Mouse (Mus musculus) midbrain, embryonic 12.5 days (tissue): Measurements from ENCODE around the gene Sos1. TPM values are rescaled to one million over a fixed set of nuclear protein-coding genes. Genes with fewer than 3 reads are reported as not detected.
"Not testable (repeated sequence)": the region's sequence is repeated elsewhere in the genome, so short reads cannot be mapped to it uniquely, and the experiment has no call there.

ENCODE experiments used
- ATAC-seq: fragments of 200-750 bp; cut with Nextera tagmentation; 2 replicates; pipeline ENCODE4 v1.8.0; 2017; ENCODE audit warnings: low read depth, moderate TSS enrichment, moderate library complexity; ENCODE audit not compliant: low FRiP score
- H3K27ac ChIP-seq: fragments of 300-500 bp; sonication (generic); replicated peaks from 2 replicates; pipeline ENCODE4 v1.5.1; 2016; ENCODE audit warnings: mild to moderate bottlenecking
- H3K27me3 ChIP-seq: fragments of 300-500 bp; sonication (generic); 2 replicates; pipeline ENCODE4 v1.6.1; 2016; ENCODE audit warnings: mild to moderate bottlenecking
- H3K36me3 ChIP-seq: fragments of 300-500 bp; sonication (generic); 2 replicates; pipeline ENCODE4 v1.6.1; 2016
- H3K4me1 ChIP-seq: fragments of 300-500 bp; sonication (generic); 2 replicates; pipeline ENCODE4 v1.6.1; 2016
- H3K4me2 ChIP-seq: fragments of 300-500 bp; sonication (generic); replicated peaks from 2 replicates; pipeline ENCODE4 v1.6.1; 2016; ENCODE audit warnings: mild to moderate bottlenecking, moderate library complexity
- H3K4me3 ChIP-seq: fragments of 300-500 bp; sonication (generic); 2 replicates; pipeline ENCODE4 v1.5.1; 2016; ENCODE audit warnings: mild to moderate bottlenecking
- H3K9ac ChIP-seq: fragments of 300-500 bp; sonication (generic); replicated peaks from 2 replicates; pipeline ENCODE4 v1.6.1; 2016; ENCODE audit warnings: mild to moderate bottlenecking, moderate library complexity
- H3K9me3 ChIP-seq: fragments of 300-500 bp; sonication (generic); 2 replicates; pipeline ENCODE4 v1.6.1; 2016; ENCODE audit warnings: mild to moderate bottlenecking
- WGBS: fragments of 180-500 bp; shearing (Covaris S2); methylation state at CpG from one replicate; pipeline ENCODE4 v1.1.7; 2016; 5-methylcytosine and 5-hydroxymethylcytosine counted together
- polyA plus RNA-seq: library from polyadenylated mRNA; unstranded; fragments of >200 nt; fragmentation: Nextera tagmentation; extraction: Ambion mirVana; gene quantifications from 2 replicates; pipeline ENCODE4 v1.2.1, GENCODE M21; 2016

The Sos1 gene
- polyA plus RNA-seq, 1 experiment from 2014 or later: 7.3 TPM

DNA sequence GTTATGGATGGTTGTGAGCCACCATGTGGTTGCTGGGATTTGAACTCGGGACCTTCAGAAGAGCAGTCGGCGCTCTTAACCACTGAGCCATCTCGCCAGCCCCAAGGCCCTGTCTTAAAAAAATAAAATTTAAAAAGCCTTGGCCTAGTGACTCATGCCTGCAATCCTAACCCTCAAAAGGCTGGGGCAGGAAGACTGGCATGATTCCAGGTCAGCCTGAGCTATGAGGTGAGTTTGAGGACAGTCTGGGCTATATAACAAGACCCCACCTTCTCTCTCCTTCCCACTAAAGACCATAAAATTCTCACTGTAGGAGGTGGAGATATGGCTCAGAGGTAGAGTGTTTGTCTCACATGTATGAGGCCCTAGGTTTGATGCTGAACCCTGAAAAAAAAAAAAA is 12.0 kb upstream of the Sos1 start:
- Histone ChIP-seq H3K9ac (no peak overlapping the region), H3K4me1 (no peaks in the 10 kb centered on the region), H3K27me3 (no peaks in the 10 kb centered on the region), H3K4me3 (no peak overlapping the region), H3K9me3 (no peaks in the 10 kb centered on the region), H3K27ac (no peak overlapping the region), H3K36me3 (no peaks in the 10 kb centered on the region), H3K4me2 (no peak overlapping the region)
- WGBS: 94% methylated on average over 4 of the region's 4 CpGs
- no peak for ATAC-seq

DNA sequence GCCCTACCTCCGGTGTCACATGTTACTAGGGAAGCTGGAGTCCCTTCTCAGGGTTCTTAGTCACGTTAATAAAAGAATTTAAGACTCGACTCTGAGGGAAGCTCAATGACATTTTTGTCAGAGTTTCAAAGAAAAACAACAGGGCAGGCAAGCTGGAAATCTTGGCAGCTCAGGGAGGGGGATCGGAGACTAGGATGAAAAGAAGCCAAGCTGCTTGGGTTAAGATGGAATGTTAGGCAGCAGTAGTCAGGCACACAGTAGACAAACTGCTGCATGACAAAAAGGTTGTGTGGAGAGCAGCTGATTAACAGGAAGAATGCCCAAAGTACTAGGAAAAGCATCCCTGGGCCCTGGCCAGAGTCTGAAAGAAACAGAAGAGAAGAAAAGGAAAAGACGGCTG is 9.9 kb upstream of the Sos1 start:
- no peak overlapping the region for H3K4me2 ChIP-seq
- no peaks in the 10 kb centered on the region for H3K9me3 ChIP-seq
- no peaks in the 10 kb centered on the region for H3K27me3 ChIP-seq
- H3K36me3 ChIP-seq: no peaks in the 10 kb centered on the region
- 71% methylated on average over 5 of the region's 5 CpGs for WGBS
- H3K27ac ChIP-seq: no peak overlapping the region
- no peaks in the 10 kb centered on the region for H3K4me1 ChIP-seq
- no peak for ATAC-seq
- H3K9ac ChIP-seq: no peak overlapping the region
- no peak overlapping the region for H3K4me3 ChIP-seq

DNA sequence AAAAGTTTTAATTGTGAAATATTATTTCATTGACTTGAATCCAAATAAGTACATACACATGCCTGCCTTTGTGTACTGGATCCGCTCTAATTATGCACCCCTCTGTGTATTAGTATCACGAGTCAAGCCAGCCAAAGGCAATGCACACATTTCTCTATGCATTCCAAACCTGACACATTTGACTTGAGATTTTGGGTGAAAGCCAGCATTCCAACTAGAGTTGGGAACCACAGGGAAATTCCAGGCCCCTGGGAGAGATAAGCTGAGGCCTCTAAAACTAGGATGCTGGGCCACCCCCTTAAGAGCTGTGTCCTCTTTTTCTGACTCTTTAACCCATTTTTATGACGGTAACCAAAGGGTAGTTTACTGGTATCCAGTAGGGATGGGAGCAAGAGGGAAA is 8.7 kb upstream of the Sos1 start:
- H3K27ac ChIP-seq: no peak overlapping the region
- ATAC-seq: no peak
- H3K36me3 ChIP-seq: no peaks in the 10 kb centered on the region
- 85% methylated on average over 3 of the region's 3 CpGs for WGBS
- no peaks in the 10 kb centered on the region for H3K27me3 ChIP-seq
- no peak overlapping the region for H3K4me3 ChIP-seq
- no peaks in the 10 kb centered on the region for H3K4me1 ChIP-seq
- H3K9me3 ChIP-seq: no peaks in the 10 kb centered on the region
- H3K4me2 ChIP-seq: no peak overlapping the region
- H3K9ac ChIP-seq: no peak overlapping the region

DNA sequence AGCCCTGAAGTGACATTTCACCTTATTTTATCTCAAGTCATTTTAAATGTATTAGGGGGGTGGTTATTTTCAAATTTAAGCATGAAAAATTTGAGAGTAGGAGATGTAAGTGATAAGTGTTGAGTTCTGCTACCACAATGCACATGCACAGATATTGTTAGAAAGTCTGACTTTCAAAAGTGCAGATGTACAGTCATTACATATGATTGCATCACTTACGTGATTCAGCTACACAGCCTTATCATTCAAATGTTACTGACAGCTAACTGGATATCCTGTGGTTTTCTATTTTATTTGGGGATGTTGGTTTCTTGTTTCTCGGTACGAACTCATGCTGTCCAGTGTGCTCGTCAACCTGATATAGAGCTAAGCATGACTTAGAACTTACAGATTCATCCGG is 4.9 kb upstream of the Sos1 start:
- no peaks in the 10 kb centered on the region for H3K9me3 ChIP-seq

DNA sequence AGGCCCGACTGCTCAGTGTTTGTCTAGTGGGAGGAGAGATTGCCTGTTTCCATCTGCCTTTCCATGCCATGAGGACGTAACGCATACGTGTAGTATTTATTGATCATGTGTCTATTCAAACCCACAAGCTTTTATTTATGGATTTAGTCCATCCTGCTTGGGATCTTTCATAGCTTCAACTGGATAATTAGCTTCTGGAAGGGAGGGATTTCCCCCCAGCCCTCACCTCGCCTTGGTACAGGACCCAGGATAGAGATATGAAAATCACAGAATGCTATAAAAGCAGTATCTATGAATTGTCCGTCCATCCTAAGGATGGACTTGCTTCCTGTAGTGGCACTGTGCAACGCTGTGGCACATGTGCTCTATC is 587 bp upstream of the Sos1 start:
- ATAC-seq: no peak
- no peaks in the 10 kb centered on the region for H3K27me3 ChIP-seq
- H3K9ac ChIP-seq: no peak overlapping the region; the same call in 1 of the 2 replicates
- H3K4me2 ChIP-seq: peak overlapping the region; percentile 67
- peak overlapping the region; percentile 88 for H3K4me3 ChIP-seq
- H3K9me3 ChIP-seq: no peaks in the 10 kb centered on the region
- H3K27ac ChIP-seq: peak overlapping the region; percentile 97
- H3K4me1 ChIP-seq: peaks cover 25% of the 10 kb centered on the region
- WGBS: 35% methylated on average over 7 of the region's 7 CpGs
- 0 out of 2 replicates have a peak, but pooled peaks cover 5% of the 10 kb centered on the region for H3K36me3 ChIP-seq

More for the DNA sequence above, 4.9 kb upstream of the Sos1 start:
- Histone ChIP-seq H3K36me3 (no peaks in the 10 kb centered on the region), H3K27me3 (no peaks in the 10 kb centered on the region), H3K27ac (no peak overlapping the region), H3K4me2 (no peak overlapping the region), H3K9ac (no peak overlapping the region), H3K4me1 (peaks cover 12% of the 10 kb centered on the region), H3K4me3 (no peak overlapping the region)
- ATAC-seq: no peak
- 91% methylated on average over 5 of the region's 5 CpGs for WGBS

DNA sequence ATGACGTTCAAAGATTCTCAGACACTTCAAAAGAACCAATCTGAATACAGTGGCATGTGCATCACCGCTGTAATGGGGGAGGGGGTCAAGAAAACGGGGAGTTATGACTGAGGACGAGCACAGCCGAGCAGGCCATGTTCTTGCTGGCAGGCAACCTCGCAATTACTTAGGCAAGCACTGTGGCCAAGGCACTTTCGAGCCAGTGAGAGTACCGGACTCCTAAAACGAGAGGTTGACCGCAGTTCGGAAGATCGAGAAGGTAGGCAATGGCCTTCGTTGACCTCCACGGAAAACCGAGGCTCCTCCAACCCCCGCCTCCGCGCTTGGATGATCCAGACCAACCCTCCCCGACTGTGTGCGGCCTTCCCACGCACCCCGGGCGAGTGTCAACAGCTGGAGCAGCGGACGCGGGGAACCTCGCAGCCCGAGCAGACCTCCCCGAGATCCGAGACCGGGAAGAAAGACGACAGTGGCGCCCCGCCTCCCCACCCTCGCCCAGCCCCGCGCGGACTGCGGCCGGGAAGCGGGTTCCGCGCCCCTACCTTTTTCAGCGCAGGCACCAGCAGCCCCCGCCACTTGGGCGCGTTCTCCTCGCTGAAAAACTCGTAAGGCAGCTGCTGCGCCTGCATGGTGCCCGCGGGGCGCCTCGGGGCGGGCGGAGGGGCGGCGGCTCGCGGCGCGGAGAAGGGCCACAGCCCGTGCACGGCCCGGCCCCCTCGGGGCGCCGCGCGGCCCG is 790 bp downstream of the Sos1 start:
- H3K9ac ChIP-seq: peak overlapping the region; percentile 98
- under 1% methylated on average over 68 of the region's 71 CpGs for WGBS
- 0 out of 2 replicates have a peak, but pooled peaks cover 5% of the 10 kb centered on the region for H3K36me3 ChIP-seq
- H3K4me3 ChIP-seq: peak overlapping the region; percentile 88
- H3K27ac ChIP-seq: peak overlapping the region; percentile 97
- peak; percentile 48 for ATAC-seq
- no peaks in the 10 kb centered on the region for H3K27me3 ChIP-seq
- H3K4me1 ChIP-seq: peaks cover 25% of the 10 kb centered on the region
- peak overlapping the region; percentile 67 for H3K4me2 ChIP-seq
- H3K9me3 ChIP-seq: no peaks in the 10 kb centered on the region

DNA sequence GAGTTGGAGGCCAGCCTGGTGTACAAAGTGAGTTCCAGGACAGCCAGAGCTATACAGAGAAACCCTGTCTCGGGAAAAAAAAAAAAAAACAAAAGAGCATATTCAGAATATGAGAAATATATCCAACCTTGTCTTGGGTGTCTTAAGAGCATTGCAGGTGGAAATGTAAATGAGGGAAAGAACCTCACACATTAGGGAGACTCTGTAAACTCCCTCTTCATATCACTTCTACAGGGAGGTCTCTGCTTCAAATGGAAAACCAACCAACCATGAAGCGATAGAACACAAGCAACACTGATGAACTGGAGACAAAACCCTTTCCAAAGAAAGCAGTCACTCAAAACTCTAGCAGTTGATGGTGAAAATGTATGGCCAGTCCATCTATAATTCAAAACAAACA is 2.6 kb downstream of the Sos1 start:
- no peak for ATAC-seq
- Histone ChIP-seq H3K36me3 (0 out of 2 replicates have a peak, but pooled peaks cover 5% of the 10 kb centered on the region), H3K4me2 (no peak overlapping the region), H3K9me3 (no peaks in the 10 kb centered on the region), H3K4me3 (no peak overlapping the region), H3K9ac (no peak overlapping the region), H3K27ac (no peak overlapping the region), H3K27me3 (no peaks in the 10 kb centered on the region), H3K4me1 (peaks cover 24% of the 10 kb centered on the region)
- WGBS: 90% methylated on average over 2 of the region's 2 CpGs

DNA sequence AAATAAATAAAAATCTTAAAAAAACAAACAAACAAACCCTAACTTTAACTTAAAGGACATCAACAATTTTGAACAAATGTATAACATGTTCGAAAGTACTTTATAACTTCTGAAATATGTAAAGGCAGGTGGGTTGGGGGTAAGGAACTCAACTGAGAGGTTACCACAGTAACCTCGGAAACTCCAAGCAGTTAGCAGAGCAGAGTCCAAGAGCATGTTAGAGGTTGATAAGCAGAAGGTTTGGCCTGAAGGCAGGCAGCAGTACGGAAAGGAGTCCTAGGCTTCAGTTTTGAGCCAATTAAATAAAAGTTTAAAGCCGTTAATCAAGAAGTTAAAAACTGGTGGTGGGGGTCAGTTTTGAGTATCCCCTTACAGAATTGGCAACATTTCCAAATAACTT is 3.8 kb downstream of the Sos1 start:
- Histone ChIP-seq H3K9ac (no peak overlapping the region), H3K36me3 (0 out of 2 replicates have a peak, but pooled peaks cover 5% of the 10 kb centered on the region), H3K27me3 (no peaks in the 10 kb centered on the region), H3K27ac (no peak overlapping the region), H3K4me2 (no peak overlapping the region), H3K4me1 (peaks cover 30% of the 10 kb centered on the region), H3K4me3 (no peak overlapping the region), H3K9me3 (no peaks in the 10 kb centered on the region)
- 96% methylated on average over 4 of the region's 4 CpGs for WGBS
- ATAC-seq: no peak

DNA sequence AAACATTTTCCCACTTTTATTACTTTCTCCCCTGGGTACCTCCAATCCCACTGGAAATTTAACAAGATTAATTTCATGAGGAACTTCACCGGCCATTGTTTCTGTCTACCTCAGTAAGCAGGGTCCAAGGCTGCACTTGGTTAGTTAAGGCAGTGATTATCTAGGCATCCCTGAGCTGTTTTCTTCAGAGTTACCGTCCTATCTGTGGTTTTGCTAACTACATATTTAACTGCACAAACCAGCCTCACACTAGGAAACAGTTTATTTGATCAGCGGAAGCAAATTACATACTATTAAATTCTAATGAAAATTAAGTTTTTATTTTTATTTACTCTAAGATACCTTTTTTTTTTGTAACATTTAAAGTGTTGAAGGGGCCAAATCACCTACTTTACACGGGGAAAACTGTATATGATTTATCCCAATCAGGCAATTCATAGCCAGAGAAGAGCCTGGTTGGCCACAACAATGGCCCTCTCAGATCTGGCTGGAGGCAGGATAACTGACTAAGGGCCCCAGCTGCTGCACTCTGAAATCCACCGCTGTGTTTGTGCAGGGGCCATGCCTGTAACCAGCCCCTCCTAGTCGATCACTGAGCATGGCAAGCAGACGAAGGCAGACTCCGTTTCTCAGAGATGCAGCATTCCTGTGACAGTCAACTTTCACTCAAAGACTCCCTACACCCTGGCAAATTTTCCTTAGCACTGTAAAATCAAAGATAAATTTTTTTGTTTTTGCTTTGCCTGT is 9.0 kb downstream of the Sos1 start:
- ATAC-seq: peak; percentile 80
- peak overlapping the region; percentile 58 for H3K27ac ChIP-seq
- H3K4me3 ChIP-seq: no peak overlapping the region
- no peaks in the 10 kb centered on the region for H3K9me3 ChIP-seq
- no peaks in the 10 kb centered on the region for H3K27me3 ChIP-seq
- H3K36me3 ChIP-seq: 0 out of 2 replicates have a peak, but pooled peaks cover under 1% of the 10 kb centered on the region
- no peak overlapping the region for H3K9ac ChIP-seq
- peaks cover 17% of the 10 kb centered on the region for H3K4me1 ChIP-seq
- H3K4me2 ChIP-seq: no peak overlapping the region
- WGBS: 37% methylated on average over 8 of the region's 8 CpGs

DNA sequence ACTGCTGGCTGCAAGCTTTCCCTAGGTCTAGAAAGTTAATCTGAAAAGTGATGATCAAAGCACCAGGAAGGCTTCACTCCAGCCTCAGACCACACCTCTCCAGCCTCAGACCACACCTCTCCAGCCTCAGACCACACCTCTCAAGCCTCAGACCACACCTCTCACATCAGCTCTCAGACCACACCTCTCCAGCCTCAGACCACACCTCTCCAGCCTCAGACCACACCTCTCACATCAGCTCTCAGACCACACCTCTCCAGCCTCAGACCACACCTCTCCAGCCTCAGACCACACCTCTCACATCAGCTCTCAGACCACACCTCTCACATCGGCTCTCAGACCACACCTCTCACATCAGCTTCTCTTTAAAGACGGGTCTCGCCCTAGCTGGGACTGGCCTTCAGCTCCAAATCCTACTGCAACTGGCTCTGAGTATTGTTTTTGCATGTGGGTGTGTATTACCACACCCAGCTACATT is 11.8 kb downstream of the Sos1 start:
- not testable (repeated sequence) for H3K9ac ChIP-seq, H3K9me3 ChIP-seq, H3K4me3 ChIP-seq, H3K27me3 ChIP-seq, ATAC-seq, H3K4me2 ChIP-seq, H3K27ac ChIP-seq, H3K36me3 ChIP-seq
- 45% methylated on average over 3 of the region's 3 CpGs for WGBS
- H3K4me1 ChIP-seq: peaks cover 19% of the 10 kb centered on the region

DNA sequence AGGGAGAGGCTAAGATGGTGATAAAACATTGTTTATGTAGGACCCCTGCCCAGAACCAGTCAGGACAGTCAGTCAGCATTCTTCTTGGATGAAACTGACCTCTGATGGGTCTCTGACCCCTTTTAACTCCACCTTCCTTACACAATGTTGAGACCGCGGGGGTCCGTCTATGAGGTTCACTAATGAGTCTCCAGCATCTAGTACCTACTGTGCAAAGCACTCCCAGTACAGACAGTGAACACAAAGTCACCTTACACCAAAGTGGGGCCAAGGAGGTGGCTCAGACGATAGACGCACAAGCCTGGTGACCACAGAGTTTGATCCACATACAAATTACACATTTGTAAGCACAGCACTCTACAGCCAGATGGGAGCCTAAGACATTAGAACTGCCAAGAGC is 20.0 kb downstream of the Sos1 start:
- WGBS: 68% methylated on average over 5 of the region's 5 CpGs
- H3K4me3 ChIP-seq: no peak overlapping the region
- H3K4me2 ChIP-seq: no peak overlapping the region
- H3K9ac ChIP-seq: no peak overlapping the region
- no peaks in the 10 kb centered on the region for H3K27me3 ChIP-seq
- ATAC-seq: 0 out of 2 replicates have a peak, but pooled peaks have one; percentile 42
- H3K36me3 ChIP-seq: 0 out of 2 replicates have a peak, but pooled peaks cover 7% of the 10 kb centered on the region
- H3K27ac ChIP-seq: no peak overlapping the region
- H3K4me1 ChIP-seq: peaks cover 13% of the 10 kb centered on the region; the same call in 1 of the 2 replicates
- no peaks in the 10 kb centered on the region for H3K9me3 ChIP-seq

DNA sequence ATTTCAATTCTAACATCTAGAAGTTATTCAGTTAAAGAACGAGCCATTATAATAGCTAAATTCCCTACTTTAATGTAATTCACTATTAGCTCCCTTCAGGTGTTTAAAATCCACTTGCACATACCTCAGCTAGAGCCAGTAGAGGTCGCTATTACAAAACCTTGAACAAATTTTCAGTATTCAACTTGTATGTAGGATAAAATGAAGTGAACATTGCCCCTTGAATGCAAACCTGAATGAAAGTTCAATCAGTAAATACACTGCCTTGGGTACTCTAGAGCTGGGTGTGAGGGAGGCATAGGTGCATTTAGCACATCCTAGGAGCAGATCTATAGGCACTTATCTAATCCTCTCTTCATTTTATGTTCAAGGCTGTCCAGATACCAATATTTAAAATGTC is 24.6 kb downstream of the Sos1 start:
- H3K27ac ChIP-seq: no peak overlapping the region
- H3K4me1 ChIP-seq: peaks cover 5% of the 10 kb centered on the region; the same call in 1 of the 2 replicates
- peaks cover 23% of the 10 kb centered on the region for H3K36me3 ChIP-seq
- no peak overlapping the region for H3K4me2 ChIP-seq
- ATAC-seq: no peak
- no peaks in the 10 kb centered on the region for H3K27me3 ChIP-seq
- no peak overlapping the region for H3K9ac ChIP-seq
- H3K9me3 ChIP-seq: no peaks in the 10 kb centered on the region
- 38% methylated on average over 2 of the region's 2 CpGs for WGBS
- H3K4me3 ChIP-seq: no peak overlapping the region
